Mouse (Mus musculus) layer of hippocampus, adult 2 months (tissue): Measurements from ENCODE around the gene Ncmap. TPM values are rescaled to one million over a fixed set of nuclear protein-coding genes. Genes with fewer than 3 reads are reported as not detected.
"Not testable (repeated sequence)": the region's sequence is repeated elsewhere in the genome, so short reads cannot be mapped to it uniquely, and the experiment has no call there.

Experiments
- DNase-seq, 2 experiments: peaks; one replicate each; pipeline ENCODE4 v3.0.0; 2022; ENCODE audit warnings: low spot score in 2 of 2
- H3K27ac ChIP-seq: fragments of 200-600 bp; 2 replicates; pipeline ENCODE4 v1.8.1; 2022
- H3K4me3 ChIP-seq: fragments of 200-600 bp; 2 replicates; pipeline ENCODE4 v1.8.1; 2022; ENCODE audit warnings: mild to moderate bottlenecking
- CTCF ChIP-seq: fragments of 200-600 bp; conservative IDR thresholded peaks from 2 replicates; pipeline ENCODE4 v1.8.1; 2022; ENCODE audit warnings: antibody characterized with exemption, mild to moderate bottlenecking, moderate library complexity
- microRNA-seq, 2 experiments: library from miRNA; unstranded; fragments of <30 nt; microRNA quantifications; one replicate each; pipeline ENCODE4 v1.2.0; 2021
- total RNA-seq, 2 experiments: library from RNA; stranded (reverse); gene quantifications; 2 replicates each; pipeline ENCODE4 v1.2.3; 2021

Ncmap gene
- total RNA-seq, 2 experiments from 2014 or later, result 0.39 to 0.92 TPM

DNA sequence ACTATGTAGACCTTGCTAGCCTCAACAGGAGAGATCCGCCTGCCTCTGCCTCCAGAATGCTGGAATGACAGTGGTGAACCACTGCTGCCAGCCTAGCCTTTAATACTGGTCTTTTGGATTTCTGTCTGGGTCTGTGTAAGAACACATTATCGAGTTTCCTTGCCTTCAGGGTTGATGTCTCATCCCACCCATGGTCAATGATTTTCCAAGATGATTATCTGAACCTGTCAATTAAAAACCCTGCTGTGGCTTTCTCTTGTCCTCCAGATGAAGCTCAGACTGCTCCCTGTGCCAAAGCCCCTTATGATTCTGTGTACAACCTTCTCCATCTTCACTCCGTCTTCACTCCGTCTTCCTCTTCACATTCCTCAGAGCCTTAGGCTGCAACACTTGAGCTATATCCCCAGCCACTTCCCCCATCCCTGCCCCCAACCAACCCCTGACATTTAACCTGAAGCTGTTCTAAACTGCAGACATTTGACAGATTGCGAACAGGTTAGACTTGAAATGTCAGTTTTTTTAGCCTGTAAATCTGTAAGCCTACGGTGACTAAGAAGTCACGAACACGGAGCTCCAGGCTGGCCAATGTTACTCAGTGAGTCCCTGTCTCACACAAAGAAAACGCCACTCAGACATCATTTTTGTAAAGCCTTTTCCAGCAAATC is 42.0 kb downstream of the Ncmap start:
- Histone ChIP-seq H3K27ac (no peak overlapping the region), H3K4me3 (no peak overlapping the region)
- no peak for TF ChIP-seq CTCF
- no peak for DNase-seq

DNA sequence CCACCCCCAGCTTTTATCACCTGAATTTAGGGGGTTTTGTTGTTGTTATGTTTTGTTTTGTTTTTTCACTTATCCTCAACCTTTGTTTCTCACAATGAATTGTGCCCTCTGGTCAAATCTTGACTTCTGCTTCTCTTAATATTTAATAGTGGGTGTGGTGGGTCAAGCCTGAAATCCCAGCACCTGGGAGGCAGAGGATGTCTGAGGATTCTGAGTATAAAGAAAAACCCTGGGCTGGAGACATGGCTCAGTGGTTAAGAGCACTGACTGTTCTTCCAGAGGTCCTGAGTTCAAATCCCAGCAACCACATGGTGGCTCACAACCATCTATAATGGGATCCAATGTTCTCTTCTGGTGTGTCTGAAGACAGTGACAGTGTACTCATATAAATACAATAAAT is 43.3 kb downstream of the Ncmap start:
- not testable (repeated sequence) for DNase-seq, H3K4me3 ChIP-seq, H3K27ac ChIP-seq

GRCm38 (mm10) chr4:135353794-135354450 is 44.1 kb downstream of the Ncmap start:
- no peak for DNase-seq
- Histone ChIP-seq H3K4me3 (peak overlapping the region; percentile 78), H3K27ac (peak overlapping the region; percentile 95)
- TF ChIP-seq CTCF, result no peak

GRCm38 (mm10) chr4:135353066-135353793 is 44.8 kb downstream of the Ncmap start, which contains the start of gene Srrm1:
TSS of gene Srrm1 (minus strand) at chr4:135353321.
- H3K27ac ChIP-seq, result peak within 1 kb of the TSS; percentile 96
- peak; percentile 98 to 99 for DNase-seq
- peak within 1 kb of the TSS; percentile 88 for H3K4me3 ChIP-seq
- no peak for TF ChIP-seq CTCF

- H3K27ac ChIP-seq, result peak overlapping the region; percentile 96
- DNase-seq, result no peak
Measured at GRCm38 (mm10) chr4:135352326-135353065, 45.5 kb downstream of the Ncmap start.

GRCm38 (mm10) chr4:135337376-135337942 is 60.6 kb downstream of the Ncmap start:
- TF ChIP-seq CTCF, result no peak
- DNase-seq, result no peak
- H3K4me3 ChIP-seq, result no peak overlapping the region
- H3K27ac ChIP-seq, result no peak overlapping the region

More at GRCm38 (mm10) chr4:135352326-135353065, 45.5 kb downstream of the Ncmap start:
- no peak for TF ChIP-seq CTCF
- H3K4me3 ChIP-seq, result peak overlapping the region; percentile 88

DNA sequence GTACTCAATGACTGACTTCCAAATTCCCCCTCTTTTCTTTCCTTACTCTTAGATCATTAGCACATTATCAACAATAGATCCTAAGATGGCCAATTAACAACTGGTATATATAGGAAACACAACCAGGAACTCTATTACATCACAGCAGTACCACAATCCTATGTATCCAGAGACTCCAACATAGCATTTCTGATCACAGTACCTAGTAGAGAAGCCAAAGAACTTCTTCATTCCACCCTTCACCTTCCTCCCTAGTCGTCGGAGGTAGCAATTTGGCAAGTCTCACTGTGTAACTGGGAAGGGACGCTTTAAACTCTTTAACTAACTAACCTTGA is 62.0 kb downstream of the Ncmap start:
- no peak for TF ChIP-seq CTCF
- no peak for DNase-seq

GRCm38 (mm10) chr4:135335327-135336022 is 62.6 kb downstream of the Ncmap start:
- no peak for TF ChIP-seq CTCF
- DNase-seq, result no peak
- H3K4me3 ChIP-seq, result no peak overlapping the region
- no peak overlapping the region for H3K27ac ChIP-seq

More for the DNA sequence above, 62.0 kb downstream of the Ncmap start:
- no peak overlapping the region for H3K4me3 ChIP-seq
- no peak overlapping the region for H3K27ac ChIP-seq

GRCm38 (mm10) chr4:135326469-135326868 is 71.6 kb downstream of the Ncmap start:
- H3K27ac ChIP-seq, result peak overlapping the region; percentile 36
- no peak for DNase-seq
- no peak for TF ChIP-seq CTCF
- no peak overlapping the region for H3K4me3 ChIP-seq

- H3K4me3 ChIP-seq, result no peak overlapping the region
- no peak for TF ChIP-seq CTCF
- peak overlapping the region; percentile 36; the same call in 1 of the 2 replicates for H3K27ac ChIP-seq
- peak; percentile 26 to 38 for DNase-seq
Measured at GRCm38 (mm10) chr4:135326046-135326445, 72.0 kb downstream of the Ncmap start.

GRCm38 (mm10) chr4:135323021-135323420 is 75.0 kb downstream of the Ncmap start:
- Histone ChIP-seq H3K27ac (no peak overlapping the region), H3K4me3 (no peak overlapping the region)
- TF ChIP-seq CTCF, result no peak
- no peak for DNase-seq

Small RNA genes within 50 kb of the gene (microRNA-seq; reads per million reads assigned to microRNA genes)
- gene Mir700, result 351 to 398 reads per million in 2 experiments

Other genes with a start within 250 kb of the Ncmap start
- 10 to 100 TPM; 31.2 to 34.2 TPM for gene Clic4, start 125.4 kb downstream of the Ncmap start, total RNA-seq
- 100 to 1,000 TPM; 136 to 153 TPM for gene Srrm1, start 44.9 kb downstream of the Ncmap start, total RNA-seq
- gene Rcan3, start 35.6 kb upstream of the Ncmap start, total RNA-seq, result 10 to 100 TPM; 20.3 to 23.4 TPM
- 1 to 10 TPM; 1.4 to 2.2 TPM for gene Stpg1, start 96.6 kb upstream of the Ncmap start, total RNA-seq
- 10 to 100 TPM; 81.8 to 85.3 TPM for gene Nipal3, start 96.8 kb upstream of the Ncmap start, total RNA-seq
- under 1 TPM; 0.56 to 0.97 TPM for gene Grhl3, start 175.4 kb upstream of the Ncmap start, total RNA-seq